Mouse (Mus musculus): ENCODE results near the gene Gpr82.

Gene Gpr82

DNA sequence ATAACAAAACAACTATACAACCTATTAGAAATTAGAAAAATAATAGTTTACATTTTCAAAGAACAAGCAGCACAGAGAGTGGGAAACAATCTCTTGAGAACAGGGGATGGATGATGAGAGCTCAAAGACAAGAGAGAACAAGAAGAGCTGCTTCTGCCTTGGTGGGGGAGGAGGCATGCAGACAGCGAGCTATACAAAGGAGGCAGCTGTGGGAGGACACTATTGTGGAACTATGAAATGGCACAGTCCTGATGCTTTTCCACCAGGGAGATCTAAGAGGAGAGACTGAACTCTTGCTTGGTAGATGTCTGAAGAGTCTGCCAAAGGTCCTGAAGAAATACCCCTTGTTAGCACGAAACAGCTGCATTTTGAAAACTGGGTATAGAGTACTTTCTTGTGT lies 27.2 kb downstream of the Gpr82 start:
- no peak for DNase-seq (ENCODE audit: extremely low spot score, low read depth, low spot score)

DNA sequence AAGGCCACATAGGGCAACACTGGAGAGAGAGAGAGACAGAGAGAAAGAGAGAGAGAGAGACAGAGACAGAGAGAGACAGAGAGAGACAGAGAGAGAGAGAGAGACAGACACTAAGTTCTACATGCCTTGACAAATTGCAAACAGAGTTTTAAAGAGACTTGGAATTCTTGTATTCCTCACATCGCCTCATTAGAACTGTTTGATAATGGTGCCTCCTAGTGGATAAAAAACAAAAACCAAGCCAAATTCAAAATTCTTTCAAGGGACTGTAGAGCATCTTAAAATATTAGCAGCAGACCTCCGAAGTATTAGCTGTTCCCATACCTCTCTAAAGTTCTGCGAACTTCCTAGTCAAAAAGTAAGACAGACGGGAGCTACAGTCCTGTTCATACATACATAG lies 30.7 kb downstream of the Gpr82 start:
- DNase-seq (ENCODE audit: extremely low spot score, low read depth, low spot score): no peak

DNA sequence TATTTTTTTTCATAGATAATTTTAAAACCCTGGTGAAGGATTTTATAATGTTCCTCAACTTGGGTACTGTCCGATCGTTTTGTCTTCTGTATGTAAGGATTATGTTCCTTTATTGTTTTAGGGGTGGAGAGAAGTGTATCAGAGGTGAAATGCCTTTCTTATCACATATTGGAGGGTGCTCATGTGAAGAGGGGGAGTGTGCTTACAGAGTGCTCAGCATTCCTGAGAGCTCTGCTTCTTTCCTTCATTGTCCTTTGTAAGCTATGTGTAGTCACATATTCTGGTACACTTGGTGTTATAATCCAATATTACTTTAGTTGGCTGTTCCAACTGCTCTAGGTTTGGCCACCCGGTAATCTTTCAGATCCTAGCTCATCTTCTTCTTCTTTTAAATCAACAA lies 39.5 kb downstream of the Gpr82 start:
- no peak for DNase-seq (ENCODE audit: extremely low spot score, low read depth, low spot score)

DNA sequence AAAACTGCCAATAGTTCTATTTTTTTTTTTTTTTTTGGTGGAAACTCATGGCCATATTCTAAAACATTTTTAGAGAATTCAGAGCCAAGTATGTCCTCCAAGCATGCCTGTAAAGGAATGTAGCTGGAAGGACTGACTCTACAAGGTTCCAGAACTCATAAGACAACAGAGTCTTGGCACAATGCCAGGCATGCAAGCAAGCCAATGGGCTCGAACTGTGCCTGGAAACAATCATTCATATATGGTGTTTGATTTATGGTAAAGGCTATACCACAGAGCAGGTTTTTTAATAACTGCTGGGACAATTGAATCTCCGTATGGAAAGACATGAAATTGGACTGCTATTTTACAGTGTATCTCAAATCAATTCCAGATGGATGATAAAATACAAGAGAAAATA lies 43.9 kb downstream of the Gpr82 start:
- DNase-seq (ENCODE audit: extremely low spot score, low read depth, low spot score): peak; percentile 1

DNA sequence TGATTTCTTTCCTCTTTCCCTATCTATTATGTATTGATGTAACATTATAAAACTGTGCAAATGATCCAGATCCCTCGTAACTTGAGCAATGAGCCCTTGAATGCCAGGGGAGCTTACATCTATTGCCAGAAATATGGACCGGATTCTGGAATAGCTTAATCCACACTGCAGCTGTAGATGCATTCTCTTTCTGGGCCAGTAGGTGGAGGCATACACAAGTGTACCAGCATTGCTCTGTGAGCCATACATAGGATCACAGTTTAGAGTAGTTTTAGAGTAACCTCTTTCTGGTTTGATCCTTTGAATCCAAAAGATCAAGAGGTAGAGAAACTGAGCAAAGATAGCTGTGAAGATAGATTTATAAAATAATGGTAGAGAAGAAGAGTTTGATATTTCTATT lies 49.0 kb downstream of the Gpr82 start:
- peak; percentile 16 for DNase-seq (ENCODE audit: extremely low spot score, low read depth, low spot score)

All from hindlimb bud, embryonic 11.5 days (tissue).